Mouse (Mus musculus): ENCODE measurements around the gene Car6. TPM values are rescaled to one million over a fixed set of nuclear protein-coding genes. Genes with fewer than 3 reads are reported as not detected.

Gene Car6
- polyA plus RNA-seq, 1 experiment from 2014 or later: not detected

DNA sequence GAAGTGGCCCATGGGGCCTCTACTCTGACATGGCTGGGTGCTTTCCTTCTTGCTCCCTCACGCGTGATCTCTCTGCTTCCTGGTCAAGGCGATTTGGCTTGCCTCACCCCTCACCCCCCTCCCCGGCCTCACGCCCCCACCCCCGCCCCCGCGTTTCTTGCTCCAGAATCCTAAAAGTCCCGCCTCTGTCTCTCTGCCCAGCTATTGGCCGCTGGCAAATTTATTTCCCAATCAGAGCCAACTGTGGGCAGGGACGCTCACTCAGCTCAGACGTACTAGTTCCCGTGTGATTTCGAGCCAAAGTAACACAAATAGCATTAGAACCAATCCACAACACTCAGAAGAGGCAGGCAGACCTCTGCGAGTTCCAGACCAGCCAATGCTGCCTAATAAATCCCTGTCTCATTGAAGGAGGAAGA, 11.4 kb upstream of the Car6 start:
- ATAC-seq (replicated peaks; ENCODE audit: low FRiP score) (peak; percentile 88), DNase-seq (ENCODE audit: low spot score) (peak; percentile 74)
- peak overlapping the region; percentile 64 for H3K4me2 ChIP-seq
- H3K4me3 ChIP-seq (ENCODE audit: low read depth, low read length): peak overlapping the region; percentile 43
- H3K4me1 ChIP-seq (replicated peaks; ENCODE audit: control insufficient read depth, insufficient read depth, low read length): peaks cover 3% of the 10 kb centered on the region
- under 1% methylated on average over 14 of the region's 15 CpGs for WGBS
- H3K9ac ChIP-seq (ENCODE audit: low read depth, low read length): peak overlapping the region; percentile 58
- H3K27me3 ChIP-seq (replicated peaks; ENCODE audit: control insufficient read depth, insufficient read depth, low read length): no peaks in the 10 kb centered on the region
- no peaks in the 10 kb centered on the region for H3K9me3 ChIP-seq (ENCODE audit: control insufficient read depth, low read length)
- no peaks in the 10 kb centered on the region for H3K36me3 ChIP-seq (ENCODE audit: control insufficient read depth, insufficient read depth, low read length)
- H3K27ac ChIP-seq (ENCODE audit: low read depth, low read length): peak overlapping the region; percentile 40; the same call in 1 of the 2 replicates

DNA sequence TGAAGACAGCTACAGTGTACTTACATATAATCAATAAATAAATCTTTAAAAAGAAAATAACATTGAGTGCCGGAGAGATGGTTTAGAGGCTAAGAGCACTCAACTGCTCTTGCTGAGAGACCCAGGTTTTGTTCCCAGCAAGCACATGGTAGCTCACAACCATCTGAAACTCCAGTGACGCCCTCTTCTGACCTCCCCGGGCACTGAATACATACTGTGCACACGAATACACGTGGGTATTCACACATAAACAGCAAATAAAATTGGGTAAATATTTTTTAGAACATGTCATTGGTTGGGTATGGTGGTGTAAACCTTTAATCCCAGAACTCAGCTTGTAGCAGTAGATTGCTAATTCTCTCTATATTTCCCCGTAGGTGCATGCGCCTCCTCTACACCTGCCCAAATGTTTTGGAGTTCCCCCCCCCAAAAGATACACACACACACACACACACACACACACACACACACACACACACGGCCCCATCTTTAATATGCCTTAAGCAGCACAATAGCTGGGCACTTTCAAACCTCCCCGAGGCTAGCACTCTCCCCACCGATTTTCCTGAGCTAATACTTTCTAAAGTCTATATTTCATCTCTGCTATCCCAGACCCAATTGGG, 10.9 kb upstream of the Car6 start:
- ATAC-seq (replicated peaks; ENCODE audit: low FRiP score): no peak; the same call in 1 of the 2 replicates
- no peaks in the 10 kb centered on the region; the same call in 1 of the 2 replicates for H3K4me1 ChIP-seq (replicated peaks; ENCODE audit: control insufficient read depth, insufficient read depth, low read length)
- H3K4me2 ChIP-seq: peak overlapping the region; percentile 64
- no peaks in the 10 kb centered on the region for H3K27me3 ChIP-seq (replicated peaks; ENCODE audit: control insufficient read depth, insufficient read depth, low read length)
- DNase-seq (ENCODE audit: low spot score): no peak
- no peaks in the 10 kb centered on the region for H3K9me3 ChIP-seq (ENCODE audit: control insufficient read depth, low read length)
- peak overlapping the region; percentile 43 for H3K4me3 ChIP-seq (ENCODE audit: low read depth, low read length)
- H3K36me3 ChIP-seq (ENCODE audit: control insufficient read depth, insufficient read depth, low read length): no peaks in the 10 kb centered on the region
- peak overlapping the region; percentile 58 for H3K9ac ChIP-seq (ENCODE audit: low read depth, low read length)
- peak overlapping the region; percentile 36; the same call in 1 of the 2 replicates for H3K27ac ChIP-seq (ENCODE audit: low read depth, low read length)
- 49% methylated on average over 10 of the region's 10 CpGs for WGBS

DNA sequence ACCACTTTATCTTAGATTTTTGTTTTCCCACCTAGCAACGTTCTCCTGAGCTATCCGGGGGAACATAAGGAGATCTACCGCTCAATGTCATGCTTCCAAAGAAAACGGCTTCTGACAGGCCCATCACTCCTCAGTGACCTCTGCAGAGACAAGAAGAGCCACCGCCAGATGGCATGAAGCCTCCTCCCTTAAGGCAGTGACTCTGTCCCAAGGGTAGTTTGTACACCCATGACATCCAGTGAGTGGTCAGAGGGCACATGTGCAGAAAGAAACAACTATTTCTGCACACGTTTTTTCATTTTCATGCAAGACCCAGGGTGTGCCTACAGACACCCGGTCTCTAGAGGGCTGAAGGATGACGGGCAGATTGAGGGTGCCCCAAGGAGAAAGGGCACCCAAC, 9.2 kb upstream of the Car6 start:
- H3K4me2 ChIP-seq: no peak overlapping the region
- no peaks in the 10 kb centered on the region for H3K9me3 ChIP-seq (ENCODE audit: control insufficient read depth, low read length)
- no peaks in the 10 kb centered on the region for H3K36me3 ChIP-seq (ENCODE audit: control insufficient read depth, insufficient read depth, low read length)
- WGBS: 83% methylated on average over 8 of the region's 8 CpGs
- no peak overlapping the region for H3K9ac ChIP-seq (ENCODE audit: low read depth, low read length)
- no peak overlapping the region for H3K4me3 ChIP-seq (ENCODE audit: low read depth, low read length)
- no peaks in the 10 kb centered on the region for H3K27me3 ChIP-seq (replicated peaks; ENCODE audit: control insufficient read depth, insufficient read depth, low read length)
- H3K27ac ChIP-seq (ENCODE audit: low read depth, low read length): no peak overlapping the region
- no peaks in the 10 kb centered on the region; the same call in 1 of the 2 replicates for H3K4me1 ChIP-seq (replicated peaks; ENCODE audit: control insufficient read depth, insufficient read depth, low read length)
- DNase-seq (ENCODE audit: low spot score) (no peak), ATAC-seq (replicated peaks; ENCODE audit: low FRiP score) (no peak)

DNA sequence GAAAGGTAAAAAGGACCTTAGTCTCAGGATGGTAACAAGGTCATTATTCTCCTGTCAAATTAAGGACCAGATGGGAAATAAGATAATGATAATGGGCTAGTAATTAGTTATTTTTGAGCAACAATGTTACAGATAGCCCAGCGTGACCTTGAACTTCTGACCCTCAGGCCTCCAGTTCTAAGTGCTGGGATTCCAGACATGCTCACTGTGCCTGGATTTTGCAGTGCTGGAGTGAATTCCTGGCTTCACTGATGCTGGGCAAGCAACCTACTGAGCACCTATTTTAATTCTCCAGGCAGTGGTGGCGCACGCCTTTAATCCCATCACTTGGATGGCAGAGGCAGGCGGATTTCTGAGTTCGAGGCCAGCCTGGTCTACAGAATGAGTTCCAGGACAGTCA, 8.6 kb upstream of the Car6 start:
- no peak overlapping the region for H3K27ac ChIP-seq (ENCODE audit: low read depth, low read length)
- WGBS: 90% methylated on average over 5 of the region's 5 CpGs
- H3K4me2 ChIP-seq: no peak overlapping the region
- no peaks in the 10 kb centered on the region for H3K9me3 ChIP-seq (ENCODE audit: control insufficient read depth, low read length)
- H3K4me1 ChIP-seq (replicated peaks; ENCODE audit: control insufficient read depth, insufficient read depth, low read length): no peaks in the 10 kb centered on the region; the same call in 1 of the 2 replicates
- ATAC-seq (replicated peaks; ENCODE audit: low FRiP score): no peak
- no peak for DNase-seq (ENCODE audit: low spot score)
- no peak overlapping the region for H3K9ac ChIP-seq (ENCODE audit: low read depth, low read length)
- no peaks in the 10 kb centered on the region; the same call in 1 of the 2 replicates for H3K27me3 ChIP-seq (replicated peaks; ENCODE audit: control insufficient read depth, insufficient read depth, low read length)
- H3K36me3 ChIP-seq (ENCODE audit: control insufficient read depth, insufficient read depth, low read length): no peaks in the 10 kb centered on the region
- H3K4me3 ChIP-seq (ENCODE audit: low read depth, low read length): no peak overlapping the region

DNA sequence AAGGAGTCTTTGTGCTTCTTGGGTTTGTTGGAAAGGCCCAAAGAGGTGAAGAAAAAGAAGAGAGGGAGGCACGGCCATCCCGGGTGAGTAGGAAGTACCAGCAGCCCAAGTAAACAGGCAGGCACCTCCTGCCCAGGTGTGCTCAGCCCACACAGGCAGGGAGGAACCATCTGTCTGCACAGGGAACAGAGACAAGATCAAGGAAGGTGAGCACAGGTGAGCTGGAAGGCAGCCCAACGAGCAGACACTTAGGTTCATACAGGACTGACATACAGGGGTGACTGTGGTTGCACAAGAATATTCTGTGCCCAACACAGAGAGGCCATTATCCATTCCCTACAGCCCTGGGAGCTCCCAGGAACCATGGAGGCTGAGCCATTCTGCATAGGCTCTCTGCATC, 3.7 kb upstream of the Car6 start:
- no peak overlapping the region for H3K4me2 ChIP-seq
- H3K4me1 ChIP-seq (replicated peaks; ENCODE audit: control insufficient read depth, insufficient read depth, low read length): no peaks in the 10 kb centered on the region
- H3K36me3 ChIP-seq (ENCODE audit: control insufficient read depth, insufficient read depth, low read length): no peaks in the 10 kb centered on the region
- H3K27ac ChIP-seq (ENCODE audit: low read depth, low read length): no peak overlapping the region
- H3K27me3 ChIP-seq (replicated peaks; ENCODE audit: control insufficient read depth, insufficient read depth, low read length): no peaks in the 10 kb centered on the region; the same call in 1 of the 2 replicates
- H3K9me3 ChIP-seq (ENCODE audit: control insufficient read depth, low read length): no peaks in the 10 kb centered on the region
- no peak overlapping the region for H3K9ac ChIP-seq (ENCODE audit: low read depth, low read length)
- ATAC-seq (replicated peaks; ENCODE audit: low FRiP score): no peak
- no peak for DNase-seq (ENCODE audit: low spot score)
- 83% methylated on average over 3 of the region's 3 CpGs for WGBS
- no peak overlapping the region for H3K4me3 ChIP-seq (ENCODE audit: low read depth, low read length)

DNA sequence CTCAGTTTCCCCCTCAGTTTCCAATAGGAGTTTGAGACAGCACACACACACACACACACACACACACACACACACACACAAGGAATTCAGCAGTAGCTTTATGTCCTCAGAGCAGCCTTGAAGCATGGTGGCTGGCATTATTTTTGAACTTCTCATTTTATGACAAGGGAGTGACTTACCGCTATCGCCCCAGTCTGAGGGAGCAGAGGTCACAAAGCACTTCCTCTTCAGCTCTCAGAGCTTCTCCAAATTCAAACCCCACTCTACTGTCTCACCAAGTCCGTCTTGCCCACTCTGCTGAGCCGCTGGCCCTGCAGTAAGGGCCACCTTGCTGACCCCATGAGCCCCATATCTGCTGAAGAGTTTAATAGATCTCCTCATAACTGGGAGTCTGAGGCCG, 1.6 kb upstream of the Car6 start:
- Histone ChIP-seq H3K27ac (ENCODE audit: low read depth, low read length) (no peak overlapping the region; the same call in 1 of the 2 replicates), H3K9me3 (ENCODE audit: control insufficient read depth, low read length) (no peaks in the 10 kb centered on the region), H3K36me3 (ENCODE audit: control insufficient read depth, insufficient read depth, low read length) (no peaks in the 10 kb centered on the region), H3K27me3 (replicated peaks; ENCODE audit: control insufficient read depth, insufficient read depth, low read length) (no peaks in the 10 kb centered on the region; the same call in 1 of the 2 replicates), H3K4me2 (no peak overlapping the region), H3K4me3 (ENCODE audit: low read depth, low read length) (no peak overlapping the region), H3K4me1 (replicated peaks; ENCODE audit: control insufficient read depth, insufficient read depth, low read length) (no peaks in the 10 kb centered on the region), H3K9ac (ENCODE audit: low read depth, low read length) (no peak overlapping the region)
- WGBS: 47% methylated on average over 5 of the region's 5 CpGs
- ATAC-seq (replicated peaks; ENCODE audit: low FRiP score): no peak
- DNase-seq (ENCODE audit: low spot score): no peak

DNA sequence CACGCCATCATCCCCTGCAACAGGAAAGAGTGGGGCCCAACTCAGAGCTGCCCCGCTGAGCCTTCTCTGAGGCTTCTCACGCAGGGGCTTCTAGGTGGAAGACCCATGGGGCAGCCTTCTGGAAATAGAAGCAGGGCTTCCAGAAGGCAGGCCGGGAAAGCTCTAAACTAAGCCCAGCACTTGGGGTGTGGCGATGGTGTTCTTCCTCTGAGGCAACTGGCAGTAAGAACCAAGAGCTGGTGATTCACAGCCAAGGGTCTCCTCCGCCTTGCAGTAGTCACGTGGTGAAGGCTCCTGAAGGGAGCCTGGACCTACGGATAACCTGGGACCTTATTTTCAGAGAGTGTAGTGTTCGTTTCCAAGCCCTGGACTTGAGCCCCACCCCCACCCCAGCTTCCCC, 2.9 kb downstream of the Car6 start:
- no peak overlapping the region for H3K27ac ChIP-seq (ENCODE audit: low read depth, low read length)
- WGBS: 66% methylated on average over 9 of the region's 9 CpGs
- DNase-seq (ENCODE audit: low spot score): no peak
- H3K36me3 ChIP-seq (ENCODE audit: control insufficient read depth, insufficient read depth, low read length): no peaks in the 10 kb centered on the region
- H3K4me3 ChIP-seq (ENCODE audit: low read depth, low read length): no peak overlapping the region
- no peaks in the 10 kb centered on the region for H3K4me1 ChIP-seq (replicated peaks; ENCODE audit: control insufficient read depth, insufficient read depth, low read length)
- H3K9ac ChIP-seq (ENCODE audit: low read depth, low read length): no peak overlapping the region
- ATAC-seq (replicated peaks; ENCODE audit: low FRiP score): no peak
- no peaks in the 10 kb centered on the region for H3K27me3 ChIP-seq (replicated peaks; ENCODE audit: control insufficient read depth, insufficient read depth, low read length)
- no peaks in the 10 kb centered on the region for H3K9me3 ChIP-seq (ENCODE audit: control insufficient read depth, low read length)
- H3K4me2 ChIP-seq: no peak overlapping the region

DNA sequence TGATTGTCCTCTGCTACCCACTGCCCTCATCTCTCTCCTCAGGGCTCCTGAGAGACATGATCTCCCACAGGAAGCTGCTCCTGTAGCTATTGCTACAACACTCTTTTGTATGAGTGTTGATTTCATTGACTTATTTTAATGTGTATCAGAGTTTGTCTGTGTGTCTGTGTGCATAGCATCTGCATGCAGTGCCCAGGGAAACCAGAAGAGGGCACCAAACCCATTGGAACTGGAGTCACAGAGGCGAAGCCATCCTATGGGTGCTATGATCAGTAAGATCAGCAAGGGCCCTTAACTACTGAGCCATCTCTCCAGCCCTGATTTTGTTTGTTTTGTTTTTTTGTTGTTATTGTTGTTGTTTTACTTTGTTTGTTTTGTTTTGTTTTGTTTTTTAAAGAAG, 7.2 kb downstream of the Car6 start:
- H3K4me1 ChIP-seq (replicated peaks; ENCODE audit: control insufficient read depth, insufficient read depth, low read length): no peaks in the 10 kb centered on the region
- WGBS: 45% methylated on average over 1 of the region's 1 CpGs
- no peak overlapping the region for H3K4me2 ChIP-seq
- peak; percentile 51 for DNase-seq (ENCODE audit: low spot score)
- H3K27ac ChIP-seq (ENCODE audit: low read depth, low read length): no peak overlapping the region
- no peak for ATAC-seq (replicated peaks; ENCODE audit: low FRiP score)
- no peaks in the 10 kb centered on the region for H3K9me3 ChIP-seq (ENCODE audit: control insufficient read depth, low read length)
- H3K27me3 ChIP-seq (replicated peaks; ENCODE audit: control insufficient read depth, insufficient read depth, low read length): no peaks in the 10 kb centered on the region
- H3K36me3 ChIP-seq (ENCODE audit: control insufficient read depth, insufficient read depth, low read length): no peaks in the 10 kb centered on the region
- H3K9ac ChIP-seq (ENCODE audit: low read depth, low read length): no peak overlapping the region
- H3K4me3 ChIP-seq (ENCODE audit: low read depth, low read length): no peak overlapping the region

DNA sequence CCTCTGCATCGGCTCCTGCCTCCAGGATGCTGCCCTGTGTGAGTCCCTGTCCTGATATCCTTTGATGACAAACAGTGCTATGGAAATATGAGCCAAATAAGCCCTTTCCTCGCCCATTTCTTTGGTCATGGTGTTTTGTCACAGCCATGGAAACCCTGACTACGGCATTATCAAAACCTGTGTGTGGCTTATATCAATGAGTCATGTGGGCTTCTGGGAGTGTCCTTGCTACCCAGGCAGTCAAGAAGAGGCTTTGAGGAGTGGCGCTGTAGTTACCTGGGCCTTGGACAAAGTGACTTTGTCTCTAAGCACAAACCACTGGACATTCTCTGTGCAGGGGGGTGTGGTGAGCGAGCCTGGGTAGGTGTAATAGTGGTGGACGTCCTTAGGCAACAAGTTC, 8.9 kb downstream of the Car6 start:
- Histone ChIP-seq H3K4me3 (ENCODE audit: low read depth, low read length) (no peak overlapping the region), H3K36me3 (ENCODE audit: control insufficient read depth, insufficient read depth, low read length) (no peaks in the 10 kb centered on the region), H3K27me3 (replicated peaks; ENCODE audit: control insufficient read depth, insufficient read depth, low read length) (no peaks in the 10 kb centered on the region), H3K4me2 (no peak overlapping the region), H3K9ac (ENCODE audit: low read depth, low read length) (no peak overlapping the region), H3K9me3 (ENCODE audit: control insufficient read depth, low read length) (no peaks in the 10 kb centered on the region), H3K27ac (ENCODE audit: low read depth, low read length) (no peak overlapping the region), H3K4me1 (replicated peaks; ENCODE audit: control insufficient read depth, insufficient read depth, low read length) (peaks cover 3% of the 10 kb centered on the region)
- WGBS: 73% methylated on average over 6 of the region's 6 CpGs
- ATAC-seq (replicated peaks; ENCODE audit: low FRiP score): no peak
- no peak for DNase-seq (ENCODE audit: low spot score)

Data from liver, embryonic 11.5 days (tissue).